In genomic region chr5:122644111-122644607, GRCm38 (mm10) we compare ENCODE assay signal across 9 mouse cellular contexts. TPM values are rescaled to one million over a fixed set of nuclear protein-coding genes. Genes with fewer than 3 reads are reported as not detected.
DNase-seq lines count a peak whose midpoint lies in the region; ATAC-seq and TF ChIP-seq lines count a peak whose summit lies in the region.
"Had no signal": no experiment of that assay in that cellular context is flagged by ENCODE, and none has a peak within 500 bp of the region (broad histone marks: within the 10 kb centered on the region; RNA-seq: fewer than 3 reads in every experiment).

No protein-coding gene starts in this region.

- H3K4me1 ChIP-seq in forebrain, embryonic 14.5 days (ENCODE audit: control insufficient read depth, insufficient read depth, low read length), result no peaks in the 10 kb centered on the region
- no peaks in the 10 kb centered on the region for H3K4me1 ChIP-seq in forebrain, embryonic 15.5 days
- peaks cover 4% of the 10 kb centered on the region for H3K4me1 ChIP-seq in bone marrow, adult 2 months (ENCODE audit: control insufficient read depth, insufficient read depth, low read length)

- peak; percentile 29; the same call in 1 of the 2 replicates for TF ChIP-seq POLR2A in bone marrow, adult 2 months (IDR thresholded peaks at IDR 0.05; ENCODE audit: borderline replicate concordance, control insufficient read depth, low read depth, low read length)

- no peak for DNase-seq in forebrain, embryonic 14.5 days (ENCODE audit: low spot score)
- peak; percentile 53 to 57 for DNase-seq in B cell, adult 2 months
- DNase-seq in lung, adult 18-20 months, result peak; percentile 68 to 69
- DNase-seq in skeletal muscle tissue, adult 2 months (ENCODE audit: low read depth, low spot score), result peak; percentile 44

- ATAC-seq in forebrain, embryonic 14.5 days, result no peak
- ATAC-seq in forebrain, embryonic 15.5 days (replicated peaks), result no peak
- peak; percentile 79 to 82 for ATAC-seq in hematopoietic stem cell, adult 5-6 weeks (replicated peaks in 1 of 2; ENCODE audit: insufficient read depth in 1 of 2, low FRiP score in 2 of 2, low TSS enrichment in 1 of 2, low read depth in 1 of 2, poor library complexity in 2 of 2, severe bottlenecking in 2 of 2)
- no peak for ATAC-seq in erythroblast, adult 5-6 weeks (replicated peaks; ENCODE audit: low FRiP score, poor library complexity, severe bottlenecking)

- no peak for TF ChIP-seq CTCF in bone marrow, adult 2 months (IDR thresholded peaks at IDR 0.05; ENCODE audit: control insufficient read depth, insufficient read depth, low read length)

- WGBS in forebrain, embryonic 14.5 days, result 84% methylated on average over 15 of the region's 15 CpGs
- 73% methylated on average over 15 of the region's 15 CpGs for WGBS in forebrain, embryonic 15.5 days
- under 1% methylated on average over 15 of the region's 15 CpGs for WGBS in bone marrow, adult 2 months

- H3K27me3 ChIP-seq in forebrain, embryonic 14.5 days (replicated peaks; ENCODE audit: control insufficient read depth, insufficient read depth, low read length), result no peaks in the 10 kb centered on the region
- no peaks in the 10 kb centered on the region for H3K27me3 ChIP-seq in forebrain, embryonic 15.5 days
- H3K27me3 ChIP-seq: limb, embryonic 15.5 days had no signal

- peak overlapping the region; percentile 27; the same call in 1 of the 2 replicates for H3K27ac ChIP-seq in forebrain, embryonic 14.5 days (ENCODE audit: low read depth, low read length)
- no peak overlapping the region for H3K27ac ChIP-seq in forebrain, embryonic 15.5 days (replicated peaks)
- H3K27ac ChIP-seq in bone marrow, adult 2 months (ENCODE audit: control insufficient read depth, insufficient read depth, low read depth, low read length, poor library complexity), result peak overlapping the region; percentile 67
- H3K27ac ChIP-seq: limb, embryonic 15.5 days had no signal

- no peaks in the 10 kb centered on the region for H3K36me3 ChIP-seq in forebrain, embryonic 14.5 days (ENCODE audit: control insufficient read depth, insufficient read depth, low read length)
- H3K36me3 ChIP-seq in forebrain, embryonic 15.5 days, result no peaks in the 10 kb centered on the region
- H3K36me3 ChIP-seq: limb, embryonic 15.5 days had no signal

- H3K4me2 ChIP-seq in forebrain, embryonic 14.5 days (ENCODE audit: low read length), result no peak overlapping the region
- no peak overlapping the region for H3K4me2 ChIP-seq in forebrain, embryonic 15.5 days (replicated peaks)
- H3K4me2 ChIP-seq: limb, embryonic 15.5 days had no signal

- H3K9me3 ChIP-seq in forebrain, embryonic 14.5 days (replicated peaks; ENCODE audit: control insufficient read depth, low read length), result no peaks in the 10 kb centered on the region
- no peaks in the 10 kb centered on the region for H3K9me3 ChIP-seq in forebrain, embryonic 15.5 days
- H3K9me3 ChIP-seq: limb, embryonic 15.5 days had no signal

- H3K4me3 ChIP-seq in forebrain, embryonic 14.5 days (ENCODE audit: low read depth, low read length), result no peak overlapping the region
- H3K4me3 ChIP-seq in forebrain, embryonic 15.5 days, result no peak overlapping the region
- peak overlapping the region; percentile 74 for H3K4me3 ChIP-seq in bone marrow, adult 2 months (replicated peaks; ENCODE audit: control insufficient read depth, low read depth, low read length)
- H3K4me3 ChIP-seq: limb, embryonic 15.5 days had no signal

- H3K9ac ChIP-seq in forebrain, embryonic 14.5 days (ENCODE audit: low read length), result peak overlapping the region; percentile 13; the same call in 1 of the 2 replicates
- no peak overlapping the region for H3K9ac ChIP-seq in forebrain, embryonic 15.5 days (replicated peaks)
- H3K9ac ChIP-seq: limb, embryonic 15.5 days had no signal

RNA-seq across cellular contexts. Expression of gene P2rx7, which starts 0.4 kb away (rescaled TPM):
- polyA plus RNA-seq in forebrain, embryonic 14.5 days (2014; fragmentation: Nextera tagmentation; extraction: Ambion mirVana), result 1.5 and 1.7 TPM in 2 replicates
- polyA plus RNA-seq in forebrain, embryonic 15.5 days (2015; fragmentation: Nextera tagmentation; extraction: Ambion mirVana), result 1.4 and 1.8 TPM in 2 replicates
- polyA plus RNA-seq in bone marrow, adult 2 months (2011; ENCODE audit: insufficient read depth, insufficient read length, low replicate concordance, missing spikeins), result 1.5 and 2.9 TPM in 2 replicates
- 4.8 and 12.8 TPM in 2 replicates for total RNA-seq in hematopoietic stem cell, adult 5-6 weeks (2017)
- 2.1 and 2.9 TPM in 2 replicates for total RNA-seq in erythroblast, adult 5-6 weeks (2015; ENCODE audit: low replicate concordance)
- total RNA-seq in erythroblast, adult 5-6 weeks (2017; ENCODE audit: low replicate concordance), result 1.8 and 2.1 TPM in 2 replicates

RNA-seq across cellular contexts. Expression of gene Ift81, which starts 29.8 kb away (rescaled TPM):
- polyA plus RNA-seq in forebrain, embryonic 14.5 days (2014; fragmentation: Nextera tagmentation; extraction: Ambion mirVana), result 48.9 and 67.6 TPM in 2 replicates
- polyA plus RNA-seq in forebrain, embryonic 15.5 days (2015; fragmentation: Nextera tagmentation; extraction: Ambion mirVana), result 64.3 and 67.0 TPM in 2 replicates
- 0.86 and 2.1 TPM in 2 replicates for polyA plus RNA-seq in bone marrow, adult 2 months (2011; ENCODE audit: insufficient read depth, insufficient read length, low replicate concordance, missing spikeins)
- 18.9 and 36.1 TPM in 2 replicates for total RNA-seq in hematopoietic stem cell, adult 5-6 weeks (2017)
- not detected in 2 replicates for total RNA-seq in erythroblast, adult 5-6 weeks (2015; ENCODE audit: low replicate concordance)
- total RNA-seq in erythroblast, adult 5-6 weeks (2017; ENCODE audit: low replicate concordance), result 0.51 TPM in 1 of 2 replicates, not detected in the other

Comparison
In these comparisons a context has a peak if more than half of its experiments do, and no peak if none do; other contexts are left out.
1. ATAC-seq: peak in hematopoietic stem cell, adult 5-6 weeks (2 of 2); none in forebrain, embryonic 14.5 days (single experiment), forebrain, embryonic 15.5 days (single experiment) and erythroblast, adult 5-6 weeks (single experiment).
2. RNA of gene Ift81, which starts 29.8 kb away (polyA plus RNA-seq): 64.3 to 67.0 TPM in forebrain, embryonic 15.5 days and 48.9 to 67.6 TPM in forebrain, embryonic 14.5 days; 0.86 to 2.1 TPM in bone marrow, adult 2 months; every median in the first group is over 10 times any median in the second.